ENCODE assay signal across 18 mouse cellular contexts in the genomic region with DNA sequence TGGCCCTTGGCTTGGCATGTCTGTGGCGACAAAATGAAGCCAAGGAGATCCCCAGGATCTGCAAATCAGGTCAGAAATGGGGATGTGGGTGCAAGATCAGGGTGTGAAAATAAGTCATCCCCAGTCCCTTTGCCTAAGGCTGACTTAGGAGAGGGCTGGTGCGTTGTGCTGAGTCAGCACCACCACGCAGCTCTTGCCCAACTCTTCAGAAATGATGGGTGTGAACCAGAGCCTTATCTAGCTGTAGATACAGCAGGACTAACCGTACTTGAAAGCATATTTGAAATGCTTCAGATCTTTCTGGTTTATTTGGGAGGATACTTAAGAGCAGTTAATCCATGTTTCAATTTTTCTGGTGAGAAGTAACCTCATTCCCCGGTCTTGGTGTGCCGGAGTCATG. TPM values are rescaled to one million over a fixed set of nuclear protein-coding genes. Genes with fewer than 3 reads are reported as not detected.
DNase-seq lines count a peak whose midpoint lies in the region; ATAC-seq lines count a peak whose summit lies in the region.
"Had no signal": no experiment of that assay in that cellular context is flagged by ENCODE, and none has a peak within 500 bp of the region (broad histone marks: within the 10 kb centered on the region; RNA-seq: fewer than 3 reads in every experiment).

No protein-coding gene starts in this region.

- H3K4me2 ChIP-seq in lung, embryonic 16.5 days (ENCODE audit: low read depth, low read length): no peak overlapping the region
- H3K4me2 ChIP-seq in liver, embryonic 12.5 days: peak overlapping the region; percentile 17
- no peak overlapping the region for H3K4me2 ChIP-seq in stomach, embryonic 15.5 days
- H3K4me2 ChIP-seq in forebrain, embryonic 13.5 days: no peak overlapping the region
- H3K4me2 ChIP-seq: embryonic facial prominence, embryonic 12.5 days; hindbrain, embryonic 12.5 days; midbrain, embryonic 13.5 days had no signal

- WGBS in lung, embryonic 16.5 days: 48% methylated on average over 6 of the region's 6 CpGs
- WGBS in liver, embryonic 12.5 days (ENCODE audit: insufficient replicate concordance): 49% methylated on average over 6 of the region's 6 CpGs
- 67% methylated on average over 6 of the region's 6 CpGs for WGBS in stomach, embryonic 15.5 days
- 95% methylated on average over 6 of the region's 6 CpGs for WGBS in forebrain, embryonic 13.5 days

- peak; percentile 56; the same call in 1 of the 2 replicates for ATAC-seq in lung, embryonic 16.5 days (ENCODE audit: low read depth)
- ATAC-seq in liver, embryonic 12.5 days: peak; percentile 95
- peak; percentile 79; the same call in 1 of the 2 replicates for ATAC-seq in stomach, embryonic 15.5 days (ENCODE audit: insufficient read depth, low FRiP score, low read depth)
- no peak for ATAC-seq in forebrain, embryonic 13.5 days

- no peaks in the 10 kb centered on the region for H3K36me3 ChIP-seq in lung, embryonic 16.5 days (ENCODE audit: control insufficient read depth, insufficient read depth, low read length)
- H3K36me3 ChIP-seq in liver, embryonic 12.5 days: no peaks in the 10 kb centered on the region
- no peaks in the 10 kb centered on the region for H3K36me3 ChIP-seq in stomach, embryonic 15.5 days
- peaks cover 9% of the 10 kb centered on the region for H3K36me3 ChIP-seq in forebrain, embryonic 13.5 days (ENCODE audit: poor library complexity, severe bottlenecking)

- no peak for DNase-seq in lung, adult 18-20 months
- DNase-seq in c-Kit-positive CD71-positive TER-119-negative erythroid progenitor cells, embryonic 14.5 days (ENCODE audit: low read depth): peak; percentile 45
- DNase-seq in thymus, postnatal 36 days: no peak
- DNase-seq in Muller cell, postnatal 12 days (ENCODE audit: inconsistent ontology term): no peak
- DNase-seq: adrenal gland, postnatal 36 days; cerebellum, adult 11 months; kidney, postnatal 10 days; layer of hippocampus, adult 9-11 months; lung, adult 2 months; right cerebral cortex, adult 18-20 months had no signal

- no peak overlapping the region for H3K27ac ChIP-seq in lung, embryonic 16.5 days (ENCODE audit: low read length)
- peak overlapping the region; percentile 45; the same call in 1 of the 2 replicates for H3K27ac ChIP-seq in liver, embryonic 12.5 days
- no peak overlapping the region for H3K27ac ChIP-seq in stomach, embryonic 15.5 days
- H3K27ac ChIP-seq in forebrain, embryonic 13.5 days: no peak overlapping the region
- H3K27ac ChIP-seq: embryonic facial prominence, embryonic 12.5 days; forebrain, embryonic 10.5 days; hindbrain, embryonic 12.5 days; midbrain, embryonic 13.5 days had no signal

- H3K4me3 ChIP-seq in lung, embryonic 16.5 days (ENCODE audit: low read length): no peak overlapping the region
- H3K4me3 ChIP-seq in liver, embryonic 12.5 days: no peak overlapping the region
- no peak overlapping the region for H3K4me3 ChIP-seq in stomach, embryonic 15.5 days (replicated peaks)
- no peak overlapping the region for H3K4me3 ChIP-seq in forebrain, embryonic 13.5 days
- H3K4me3 ChIP-seq: embryonic facial prominence, embryonic 12.5 days; forebrain, embryonic 10.5 days; hindbrain, embryonic 12.5 days; midbrain, embryonic 13.5 days had no signal

- 0 out of 2 replicates have a peak, but pooled peaks cover 6% of the 10 kb centered on the region for H3K4me1 ChIP-seq in lung, embryonic 16.5 days (replicated peaks; ENCODE audit: control insufficient read depth, insufficient read depth, low read length)
- H3K4me1 ChIP-seq in liver, embryonic 12.5 days: peaks cover 39% of the 10 kb centered on the region
- H3K4me1 ChIP-seq in stomach, embryonic 15.5 days: no peaks in the 10 kb centered on the region
- H3K4me1 ChIP-seq in forebrain, embryonic 13.5 days: peaks cover 19% of the 10 kb centered on the region
- H3K4me1 ChIP-seq: midbrain, embryonic 13.5 days had no signal

- no peaks in the 10 kb centered on the region for H3K9me3 ChIP-seq in lung, embryonic 16.5 days (ENCODE audit: control insufficient read depth, low read length)
- H3K9me3 ChIP-seq in liver, embryonic 12.5 days (replicated peaks): no peaks in the 10 kb centered on the region
- H3K9me3 ChIP-seq in stomach, embryonic 15.5 days: no peaks in the 10 kb centered on the region
- no peaks in the 10 kb centered on the region for H3K9me3 ChIP-seq in forebrain, embryonic 13.5 days (replicated peaks)
- H3K9me3 ChIP-seq: embryonic facial prominence, embryonic 12.5 days; forebrain, embryonic 10.5 days; hindbrain, embryonic 12.5 days; midbrain, embryonic 13.5 days had no signal

- H3K9ac ChIP-seq in lung, embryonic 16.5 days (ENCODE audit: low read length): no peak overlapping the region
- peak overlapping the region; percentile 37; the same call in 1 of the 2 replicates for H3K9ac ChIP-seq in liver, embryonic 12.5 days
- no peak overlapping the region for H3K9ac ChIP-seq in stomach, embryonic 15.5 days
- H3K9ac ChIP-seq in forebrain, embryonic 13.5 days: no peak overlapping the region
- H3K9ac ChIP-seq: embryonic facial prominence, embryonic 12.5 days; hindbrain, embryonic 12.5 days; midbrain, embryonic 13.5 days had no signal

- no peaks in the 10 kb centered on the region for H3K27me3 ChIP-seq in lung, embryonic 16.5 days (ENCODE audit: control insufficient read depth, insufficient read depth, low read depth, low read length)
- no peaks in the 10 kb centered on the region for H3K27me3 ChIP-seq in liver, embryonic 12.5 days (replicated peaks)
- no peaks in the 10 kb centered on the region for H3K27me3 ChIP-seq in stomach, embryonic 15.5 days (replicated peaks)
- no peaks in the 10 kb centered on the region for H3K27me3 ChIP-seq in forebrain, embryonic 13.5 days
- H3K27me3 ChIP-seq: embryonic facial prominence, embryonic 12.5 days; hindbrain, embryonic 12.5 days; midbrain, embryonic 13.5 days had no signal

RNA-seq across cellular contexts. Expression of a gene that starts 55.5 kb away (rescaled TPM):
- polyA plus RNA-seq in lung, embryonic 16.5 days (2015; fragmentation: Nextera tagmentation; extraction: Ambion mirVana): 13.1 and 13.4 TPM in 2 replicates
- 3.0 and 3.4 TPM in 2 replicates for polyA plus RNA-seq in liver, embryonic 12.5 days (2016; fragmentation: Nextera tagmentation; extraction: Ambion mirVana)
- polyA plus RNA-seq in stomach, embryonic 15.5 days (2015; fragmentation: Nextera tagmentation; extraction: Ambion mirVana): 13.3 and 13.5 TPM in 2 replicates
- polyA plus RNA-seq in forebrain, embryonic 13.5 days (2015; fragmentation: Nextera tagmentation; extraction: Ambion mirVana): 27.2 and 28.1 TPM in 2 replicates
